Mouse (Mus musculus) ovary, postnatal 14 days (tissue): Measurements from ENCODE around the gene Fign.

ENCODE experiments used
- DNase-seq: peaks from one replicate; pipeline ENCODE4 v3.0.0; 2022; ENCODE audit warnings: low spot score

Fign gene

GRCm38 (mm10) chr2:64097937-64098617 lies at the start of gene Fign:
TSS of gene Fign (minus strand) at chr2:64098038.
- DNase-seq = peak; percentile 65

GRCm38 (mm10) chr2:64133597-64133996 lies 35.8 kb upstream of the Fign start:
- DNase-seq = no peak

GRCm38 (mm10) chr2:64120495-64120894 lies 22.7 kb upstream of the Fign start:
- no peak for DNase-seq

GRCm38 (mm10) chr2:64116613-64117012 lies 18.8 kb upstream of the Fign start:
- no peak for DNase-seq

GRCm38 (mm10) chr2:64111133-64111532 lies 13.3 kb upstream of the Fign start:
- no peak for DNase-seq

GRCm38 (mm10) chr2:64109860-64110259 lies 12.0 kb upstream of the Fign start:
- no peak for DNase-seq

- DNase-seq = no peak
Observed at GRCm38 (mm10) chr2:64108040-64108439, 10.2 kb upstream of the Fign start.

GRCm38 (mm10) chr2:64098618-64099320 lies 931 bp upstream of the Fign start:
- DNase-seq = peak; percentile 25

- DNase-seq = no peak
Observed at GRCm38 (mm10) chr2:64096721-64097411, 972 bp downstream of the Fign start.

- no peak for DNase-seq
Observed at GRCm38 (mm10) chr2:64096176-64096575, 1.7 kb downstream of the Fign start.

- DNase-seq = no peak
Observed at GRCm38 (mm10) chr2:64095561-64095960, 2.3 kb downstream of the Fign start.

GRCm38 (mm10) chr2:64093087-64093486 lies 4.8 kb downstream of the Fign start:
- DNase-seq = no peak

- no peak for DNase-seq
Observed at GRCm38 (mm10) chr2:64083853-64084427, 13.9 kb downstream of the Fign start.

- DNase-seq = no peak
Observed at GRCm38 (mm10) chr2:64079765-64080164, 18.1 kb downstream of the Fign start.

- DNase-seq = no peak
Observed at GRCm38 (mm10) chr2:64078551-64078950, 19.3 kb downstream of the Fign start.

GRCm38 (mm10) chr2:64077846-64078245 lies 20.0 kb downstream of the Fign start:
- no peak for DNase-seq

GRCm38 (mm10) chr2:64075873-64076272 lies 22.0 kb downstream of the Fign start:
- no peak for DNase-seq

GRCm38 (mm10) chr2:64074602-64075389 lies 23.0 kb downstream of the Fign start:
- DNase-seq = no peak

- no peak for DNase-seq
Observed at GRCm38 (mm10) chr2:64072158-64072557, 25.7 kb downstream of the Fign start.

GRCm38 (mm10) chr2:64069950-64070695 lies 27.7 kb downstream of the Fign start:
- no peak for DNase-seq

- no peak for DNase-seq
Observed at GRCm38 (mm10) chr2:64065511-64065910, 32.3 kb downstream of the Fign start.
